Mouse (Mus musculus): ENCODE data around the gene Foxa3. TPM values are rescaled to one million over a fixed set of nuclear protein-coding genes. Genes with fewer than 3 reads are reported as not detected.

Foxa3 gene
- total and polyA plus RNA-seq, 3 experiments, result 0.06 TPM; not detected in 2

DNA sequence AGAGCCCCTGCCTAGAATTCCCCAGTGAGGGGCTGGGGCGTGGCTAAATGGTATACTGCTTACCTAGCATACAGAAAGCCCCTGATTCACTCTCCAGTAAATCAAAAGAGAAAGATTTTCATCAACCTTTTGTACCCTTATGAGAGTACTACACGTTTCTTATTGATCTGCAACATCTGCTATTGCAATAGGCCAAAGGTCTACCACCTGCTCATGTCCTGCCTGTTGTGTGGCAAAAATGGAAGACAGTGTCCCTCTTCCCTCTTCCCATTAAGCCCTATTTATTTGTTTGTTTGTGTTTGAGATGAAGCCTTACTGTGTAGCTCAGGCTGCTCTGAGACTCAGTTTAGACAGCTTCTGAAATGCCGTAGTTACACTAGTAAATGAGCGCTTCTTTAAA, 7.3 kb downstream of the Foxa3 start:
- intact Hi-C loops (cut with DNase I), result no loop called here
- TF ChIP-seq EP300 (IDR thresholded peaks at IDR 0.05; ENCODE audit: insufficient read depth, low read depth, low read length) (no peak), POLR2A (IDR thresholded peaks at IDR 0.05; ENCODE audit: insufficient read depth, low read depth, low read length) (no peak), CTCF (IDR thresholded peaks at IDR 0.05) (no peak)
- H3K36me3 ChIP-seq (ENCODE audit: control insufficient read depth, insufficient read depth, low read length), result no peaks in the 10 kb centered on the region
- H3K79me2 ChIP-seq (replicated peaks; ENCODE audit: control insufficient read depth, insufficient read depth, low read length), result no peaks in the 10 kb centered on the region
- no peak for DNase-seq
- no peak overlapping the region for H3K9ac ChIP-seq (ENCODE audit: low read depth, low read length)
- 84% methylated on average over 4 of the region's 4 CpGs for WGBS
- no peaks in the 10 kb centered on the region for H3K4me1 ChIP-seq (ENCODE audit: control insufficient read depth, insufficient read depth, low read length)
- H3K27ac ChIP-seq, result no peak overlapping the region
- 0 out of 2 replicates have a peak, but pooled peaks cover under 1% of the 10 kb centered on the region for H3K27me3 ChIP-seq (ENCODE audit: control insufficient read depth, insufficient read depth, low read length)
- H3K4me3 ChIP-seq, result no peak overlapping the region

- H3K4me1 ChIP-seq (ENCODE audit: control insufficient read depth, insufficient read depth, low read length), result no peaks in the 10 kb centered on the region
These were observed 8.9 kb downstream of the Foxa3 start for GRCm38 (mm10) chr7:19014452-19014851.

DNA sequence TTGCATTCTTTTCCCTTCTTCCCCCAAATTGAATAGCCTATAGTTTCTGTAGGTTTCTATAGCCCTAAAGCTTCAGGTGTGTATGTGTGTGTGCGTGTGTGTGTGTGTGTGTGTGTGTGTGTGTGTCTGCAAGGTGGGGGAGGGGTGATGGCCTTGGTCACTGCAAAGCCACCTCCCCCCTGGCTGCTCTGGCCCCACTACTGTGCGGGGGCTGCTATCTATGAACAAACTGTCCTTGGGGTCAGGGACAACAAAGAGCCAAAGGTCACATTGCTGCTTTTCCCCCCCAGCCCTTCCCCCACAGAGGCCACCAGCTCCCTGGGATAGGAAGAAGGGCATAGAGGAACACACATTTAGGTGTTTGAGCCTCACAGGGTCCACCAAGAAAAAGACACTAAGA, 10.5 kb downstream of the Foxa3 start:
- Histone ChIP-seq H3K79me2 (replicated peaks; ENCODE audit: control insufficient read depth, insufficient read depth, low read length) (no peaks in the 10 kb centered on the region), H3K27ac (no peak overlapping the region), H3K36me3 (ENCODE audit: control insufficient read depth, insufficient read depth, low read length) (no peaks in the 10 kb centered on the region), H3K9ac (ENCODE audit: low read depth, low read length) (no peak overlapping the region), H3K4me1 (ENCODE audit: control insufficient read depth, insufficient read depth, low read length) (no peaks in the 10 kb centered on the region), H3K4me3 (no peak overlapping the region), H3K27me3 (ENCODE audit: control insufficient read depth, insufficient read depth, low read length) (no peaks in the 10 kb centered on the region)
- intact Hi-C loops (cut with DNase I), result no loop called here
- WGBS, result 49% methylated on average over 2 of the region's 2 CpGs
- DNase-seq, result no peak
- no peak for TF ChIP-seq EP300 (IDR thresholded peaks at IDR 0.05; ENCODE audit: insufficient read depth, low read depth, low read length)
- TF ChIP-seq POLR2A (IDR thresholded peaks at IDR 0.05; ENCODE audit: insufficient read depth, low read depth, low read length), result no peak
- TF ChIP-seq CTCF (IDR thresholded peaks at IDR 0.05), result no peak

More at GRCm38 (mm10) chr7:19014452-19014851, 8.9 kb downstream of the Foxa3 start:
- H3K79me2 ChIP-seq (replicated peaks; ENCODE audit: control insufficient read depth, insufficient read depth, low read length), result no peaks in the 10 kb centered on the region
- no peak overlapping the region for H3K4me3 ChIP-seq
- no peaks in the 10 kb centered on the region for H3K27me3 ChIP-seq (ENCODE audit: control insufficient read depth, insufficient read depth, low read length)
- DNase-seq, result no peak
- H3K9ac ChIP-seq (ENCODE audit: low read depth, low read length), result no peak overlapping the region
- TF ChIP-seq POLR2A (IDR thresholded peaks at IDR 0.05; ENCODE audit: insufficient read depth, low read depth, low read length) (no peak), CTCF (IDR thresholded peaks at IDR 0.05) (no peak), EP300 (IDR thresholded peaks at IDR 0.05; ENCODE audit: insufficient read depth, low read depth, low read length) (no peak)
- no peak overlapping the region for H3K27ac ChIP-seq
- intact Hi-C loops (cut with DNase I), result no loop called here
- no peaks in the 10 kb centered on the region for H3K36me3 ChIP-seq (ENCODE audit: control insufficient read depth, insufficient read depth, low read length)
- WGBS, result 61% methylated on average over 15 of the region's 15 CpGs

DNA sequence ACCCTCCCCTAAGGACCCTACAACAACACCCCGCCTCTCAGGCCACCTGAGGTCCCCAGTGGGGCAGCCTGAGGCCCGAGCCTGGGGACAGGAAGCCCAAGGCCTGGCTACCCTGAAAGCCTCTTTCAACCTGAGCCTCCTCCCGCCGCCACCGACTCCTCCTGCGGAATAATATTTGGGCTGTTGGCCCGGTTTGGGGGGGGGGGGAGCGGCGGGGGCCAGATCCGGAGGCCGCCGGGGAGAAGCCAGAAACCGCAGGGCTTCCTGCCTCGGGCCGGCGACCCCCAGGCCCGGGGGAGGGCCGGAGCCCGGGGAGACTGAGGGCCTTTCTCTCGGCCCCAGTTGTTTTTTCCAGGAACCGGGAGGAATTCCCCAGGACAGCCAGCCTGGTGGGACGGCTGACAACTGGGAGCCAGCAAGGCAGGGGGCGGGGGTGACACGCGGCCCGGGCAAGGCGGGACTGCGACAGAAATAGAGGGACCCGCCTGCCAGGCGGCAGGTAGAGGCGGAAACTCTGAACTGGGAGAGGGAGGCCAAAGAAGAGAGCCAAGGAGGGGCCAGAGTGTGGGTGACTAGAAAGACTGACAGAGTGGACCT, 11.2 kb downstream of the Foxa3 start:
- peak overlapping the region; percentile 78 for H3K27ac ChIP-seq
- no peaks in the 10 kb centered on the region for H3K79me2 ChIP-seq (replicated peaks; ENCODE audit: control insufficient read depth, insufficient read depth, low read length)
- H3K9ac ChIP-seq (ENCODE audit: low read depth, low read length), result peak overlapping the region; percentile 70
- no peaks in the 10 kb centered on the region for H3K4me1 ChIP-seq (ENCODE audit: control insufficient read depth, insufficient read depth, low read length)
- peak; percentile 67 to 68 for DNase-seq
- H3K4me3 ChIP-seq, result peak overlapping the region; percentile 52
- WGBS, result 1% methylated on average over 29 of the region's 31 CpGs
- intact Hi-C loops (cut with DNase I), result no loop called here
- no peaks in the 10 kb centered on the region for H3K27me3 ChIP-seq (ENCODE audit: control insufficient read depth, insufficient read depth, low read length)
- TF ChIP-seq EP300 (IDR thresholded peaks at IDR 0.05; ENCODE audit: insufficient read depth, low read depth, low read length) (no peak), CTCF (IDR thresholded peaks at IDR 0.05) (no peak), POLR2A (IDR thresholded peaks at IDR 0.05; ENCODE audit: insufficient read depth, low read depth, low read length) (no peak)
- no peaks in the 10 kb centered on the region for H3K36me3 ChIP-seq (ENCODE audit: control insufficient read depth, insufficient read depth, low read length)

GRCm38 (mm10) chr7:19010581-19010980, 12.8 kb downstream of the Foxa3 start:
- DNase-seq, result no peak
- Histone ChIP-seq H3K79me2 (replicated peaks; ENCODE audit: control insufficient read depth, insufficient read depth, low read length) (no peaks in the 10 kb centered on the region), H3K36me3 (ENCODE audit: control insufficient read depth, insufficient read depth, low read length) (peaks cover 2% of the 10 kb centered on the region; the same call in 1 of the 2 replicates), H3K27me3 (ENCODE audit: control insufficient read depth, insufficient read depth, low read length) (no peaks in the 10 kb centered on the region), H3K4me3 (no peak overlapping the region), H3K9ac (ENCODE audit: low read depth, low read length) (no peak overlapping the region), H3K4me1 (ENCODE audit: control insufficient read depth, insufficient read depth, low read length) (no peaks in the 10 kb centered on the region; the same call in 1 of the 2 replicates), H3K27ac (no peak overlapping the region)
- 77% methylated on average over 7 of the region's 7 CpGs for WGBS
- TF ChIP-seq POLR2A (IDR thresholded peaks at IDR 0.05; ENCODE audit: insufficient read depth, low read depth, low read length), result no peak
- TF ChIP-seq EP300 (IDR thresholded peaks at IDR 0.05; ENCODE audit: insufficient read depth, low read depth, low read length), result no peak
- TF ChIP-seq CTCF (IDR thresholded peaks at IDR 0.05), result no peak
- intact Hi-C loops (cut with DNase I), result no loop called here
